Comparison of ENCODE assay signal across 17 mouse cellular contexts in the genomic region with DNA sequence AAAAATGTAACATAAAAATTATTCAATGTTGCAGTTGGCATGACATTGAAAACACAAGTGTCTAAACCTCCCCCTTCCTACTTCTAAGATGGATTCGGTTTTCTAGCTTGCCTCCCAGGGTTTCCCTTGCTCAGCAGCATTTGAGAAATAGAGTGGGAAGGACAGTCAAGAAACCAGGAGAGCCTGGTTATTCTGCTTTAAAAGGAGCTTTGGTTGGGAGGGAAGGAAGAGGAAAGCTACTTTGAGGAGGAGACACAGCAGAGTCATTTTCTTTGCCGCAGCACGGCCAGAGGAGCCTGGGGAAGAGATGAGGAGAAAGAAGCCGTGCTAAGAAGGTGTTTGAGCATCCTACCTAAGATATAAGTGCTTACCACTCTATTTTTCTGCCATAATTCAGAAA.
"Had no signal": no experiment of that assay in that cellular context is flagged by ENCODE, and none has a peak within 500 bp of the region (broad histone marks: within the 10 kb centered on the region; RNA-seq: fewer than 3 reads in every experiment).

No protein-coding gene starts in this region.

- DNase-seq: lung, adult 18-20 months; lung, postnatal 10 days; lung, postnatal 36 days; retina, postnatal 1 day; right cerebral cortex, adult 18-20 months; right cerebral cortex, postnatal 25 days; right cerebral cortex, postnatal 4 days; spleen, adult 18-20 months; thymus, adult 18-20 months; thymus, postnatal 14 days; thymus, postnatal 36 days had no signal

- H3K27ac ChIP-seq: macrophage; midbrain, embryonic 13.5 days; midbrain, embryonic 15.5 days; neural tube, embryonic 13.5 days; neural tube, embryonic 15.5 days had no signal

- ATAC-seq: midbrain, embryonic 13.5 days; midbrain, embryonic 15.5 days had no signal

- H3K4me3 ChIP-seq: megakaryocyte, embryonic 14.5 days; midbrain, embryonic 13.5 days; midbrain, embryonic 15.5 days; neural tube, embryonic 13.5 days; neural tube, embryonic 15.5 days had no signal
